Mouse (Mus musculus) layer of hippocampus, adult 9-11 months (tissue): Measurements from ENCODE around the gene Olfr610.
"Not testable (repeated sequence)": the region's sequence is repeated elsewhere in the genome, so short reads cannot be mapped to it uniquely, and the experiment has no call there.

Experiments
- DNase-seq: peaks from one replicate; pipeline ENCODE4 v3.0.0; 2022

Gene Olfr610

GRCm38 (mm10) chr7:103512022-103512421 is at the start of gene Olfr610:
TSS of gene Olfr610 (minus strand) at chr7:103512122.
- DNase-seq = no peak

- DNase-seq = no peak
Measured at GRCm38 (mm10) chr7:103555779-103556178, 43.9 kb upstream of the Olfr610 start, which contains the start of gene Olfr615. TSS of gene Olfr615 (plus strand) at chr7:103556079.

DNA sequence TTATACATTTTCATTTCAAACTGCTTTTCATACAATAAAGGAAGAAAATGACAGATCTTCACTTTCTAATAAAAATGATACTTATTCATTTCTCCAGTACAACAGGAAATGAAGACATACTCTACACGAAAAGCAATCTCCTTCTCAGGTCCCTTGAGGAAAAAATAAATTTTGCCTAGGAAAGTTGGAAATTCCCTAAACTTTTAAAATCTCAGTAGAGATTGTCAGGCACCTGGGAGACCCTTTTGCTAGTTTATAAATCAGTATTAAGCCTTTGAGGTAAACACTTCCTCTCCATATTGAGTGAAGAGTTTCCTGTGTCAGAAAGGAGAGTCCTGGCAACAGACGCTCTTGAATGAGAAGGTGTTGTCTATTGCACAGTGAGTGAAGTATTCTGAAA is 35.9 kb upstream of the Olfr610 start, which contains the start of gene Olfr613:
Olfr613 (plus strand) TSS at position 301 of the 400 bp plus-strand sequence.
- no peak for DNase-seq

DNA sequence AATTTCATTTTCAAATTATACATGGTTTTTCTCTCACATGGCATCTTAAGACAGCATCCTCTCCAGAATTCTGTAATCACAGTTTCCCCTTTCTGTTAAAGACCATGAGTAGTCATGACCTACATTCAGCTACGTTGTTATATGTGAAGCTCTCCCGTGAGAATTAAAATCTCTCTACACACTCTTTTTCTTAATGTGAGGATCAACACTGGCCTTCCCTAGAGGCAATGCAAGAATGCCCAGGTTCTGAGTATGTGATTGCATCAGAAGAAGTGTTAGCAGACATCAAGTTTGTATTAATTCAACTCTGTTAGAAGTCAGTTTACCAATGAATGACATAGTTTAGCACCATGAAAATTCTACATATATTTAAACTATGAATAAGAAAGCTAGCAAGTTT is 30.7 kb upstream of the Olfr610 start, which contains the start of gene Olfr612:
Olfr612 (minus strand) TSS at position 101 of the 400 bp plus-strand sequence.
- not testable (repeated sequence) for DNase-seq

DNA sequence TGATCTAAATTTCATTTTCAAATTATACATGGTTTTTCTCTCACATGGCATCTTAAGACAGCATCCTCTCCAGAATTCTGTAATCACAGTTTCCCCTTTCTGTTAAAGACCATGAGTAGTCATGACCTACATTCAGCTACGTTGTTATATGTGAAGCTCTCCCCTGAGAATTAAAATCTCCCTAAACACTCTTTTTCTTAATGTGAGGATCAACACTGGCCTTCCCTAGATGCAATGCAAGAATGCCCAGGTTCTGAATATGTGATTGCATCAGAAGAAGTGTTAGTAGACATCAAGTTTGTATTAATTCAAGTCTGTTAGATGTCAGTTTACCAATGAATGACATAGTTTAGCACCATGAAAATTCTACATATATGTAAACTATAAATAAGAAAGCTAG is 8.8 kb upstream of the Olfr610 start, which contains the start of gene Olfr611:
Olfr611 (minus strand) TSS at position 101 of the 400 bp plus-strand sequence.
- not testable (repeated sequence) for DNase-seq

DNA sequence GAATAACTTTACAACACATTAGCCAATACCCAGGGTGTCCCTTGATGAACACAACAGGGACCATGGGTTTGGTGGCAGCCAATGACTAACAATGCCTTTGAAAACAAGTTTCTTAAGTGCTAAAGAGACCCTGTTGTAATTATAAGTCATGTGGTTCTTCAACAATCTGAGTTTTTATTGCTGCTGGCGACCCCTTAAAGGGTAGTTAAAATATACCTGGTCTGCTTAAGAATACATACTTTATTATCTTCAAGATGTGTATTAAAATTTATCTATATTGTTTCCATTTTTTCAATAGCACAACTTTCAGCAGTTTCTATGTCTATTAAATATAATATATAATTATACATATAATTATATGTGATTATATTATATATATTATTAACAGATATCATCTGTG is 14.0 kb downstream of the Olfr610 start, which contains the start of gene Olfr609:
Olfr609 (minus strand) TSS at position 101 of the 400 bp plus-strand sequence.
- DNase-seq = no peak

DNA sequence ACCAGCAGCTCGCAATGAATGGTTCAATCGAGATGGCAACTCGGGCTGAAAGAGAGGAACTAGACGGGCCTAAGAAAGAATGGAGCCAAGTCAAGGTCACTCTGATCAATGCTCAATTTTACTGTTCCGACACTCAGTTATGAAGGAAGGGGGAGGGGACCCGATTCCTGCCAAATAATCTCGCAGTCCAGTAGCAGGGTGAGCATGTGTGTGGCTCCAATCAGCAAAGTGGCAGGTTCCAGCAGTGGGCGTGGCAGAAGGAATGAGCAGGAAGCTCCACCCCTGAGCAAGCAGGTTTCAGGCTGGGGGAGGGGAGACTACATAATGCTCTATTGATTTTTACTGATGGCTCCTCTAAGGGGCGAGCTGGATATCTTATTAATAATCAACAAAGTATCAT is 34.8 kb downstream of the Olfr610 start:
- not testable (repeated sequence) for DNase-seq

GRCm38 (mm10) chr7:103469577-103469976 is 42.3 kb downstream of the Olfr610 start, which contains the start of gene Olfr608:
TSS of gene Olfr608 (plus strand) at chr7:103469877.
- no peak for DNase-seq

GRCm38 (mm10) chr7:103460590-103460989 is 51.3 kb downstream of the Olfr610 start:
- no peak for DNase-seq
